Mouse (Mus musculus): Measurements from ENCODE around the gene Large1.

GRCm38 (mm10) chr8:72777797-72778196 lies 575.5 kb downstream of the Large1 start:
- TF ChIP-seq CTCF (IDR thresholded peaks at IDR 0.05; ENCODE audit: low read depth) (no peak), EP300 (IDR thresholded peaks at IDR 0.05; ENCODE audit: low read depth) (no peak)
